Mouse (Mus musculus): Measurements from ENCODE around the gene Gins3.

- TF ChIP-seq MAX (IDR thresholded peaks at IDR 0.05; ENCODE audit: low read length): no peak
- no peak for TF ChIP-seq KAT2A (conservative IDR thresholded peaks at IDR 0.05; ENCODE audit: low read depth, low read length)
- TF ChIP-seq MAZ (IDR thresholded peaks at IDR 0.05; ENCODE audit: low read depth, low read length): no peak
- TF ChIP-seq POLR2A (IDR thresholded peaks at IDR 0.05; ENCODE audit: control insufficient read depth in 1 of 2, insufficient read depth in 1 of 2, low read depth in 1 of 2, low read length in 2 of 2, poor library complexity in 1 of 2): no peak
- no peak for TF ChIP-seq POLR2AphosphoS2 (IDR thresholded peaks at IDR 0.05; ENCODE audit: low read length)
- TF ChIP-seq RCOR1 (IDR thresholded peaks at IDR 0.05; ENCODE audit: low read depth, low read length): no peak
- TF ChIP-seq CHD2 (IDR thresholded peaks at IDR 0.05; ENCODE audit: low read length): no peak
Observed at GRCm38 (mm10) chr8:95602168-95602567, 31.1 kb upstream of the Gins3 start.

All from MEL (cell line).